Mouse (Mus musculus) heart, adult 2 months (tissue): ENCODE data around the gene Vac14.

Experiments
- CTCF ChIP-seq: fragments of 200-600 bp; IDR thresholded peaks from 2 replicates; pipeline ENCODE4 v1.8.1; 2022; ENCODE audit warnings: antibody characterized with exemption, mild to moderate bottlenecking, moderate library complexity
- EP300 ChIP-seq: fragments of 200-500 bp; IDR thresholded peaks from 2 replicates; pipeline ENCODE4 v1.6.1; 2011; ENCODE audit warnings: low read depth, low read length, control low read depth; ENCODE audit not compliant: insufficient read depth
- POLR2A ChIP-seq: fragments of 200-500 bp; IDR thresholded peaks from 2 replicates; pipeline ENCODE4 v1.6.1; 2011; ENCODE audit warnings: mild to moderate bottlenecking, low read depth, low read length, control low read depth; ENCODE audit not compliant: insufficient read depth

- no peak for TF ChIP-seq CTCF
- TF ChIP-seq POLR2A, result no peak
- TF ChIP-seq EP300, result no peak
Observed at GRCm38 (mm10) chr8:110742452-110742818, 124.0 kb downstream of the Vac14 start.
